Mouse (Mus musculus) thymus, postnatal 10 days (tissue): ENCODE results near the gene Nadsyn1.

ENCODE experiments used
- DNase-seq, 2 experiments: peaks; one replicate each; pipeline ENCODE4 v3.0.0; 2021; ENCODE audit warnings: low spot score in 2 of 2

The Nadsyn1 gene

DNA sequence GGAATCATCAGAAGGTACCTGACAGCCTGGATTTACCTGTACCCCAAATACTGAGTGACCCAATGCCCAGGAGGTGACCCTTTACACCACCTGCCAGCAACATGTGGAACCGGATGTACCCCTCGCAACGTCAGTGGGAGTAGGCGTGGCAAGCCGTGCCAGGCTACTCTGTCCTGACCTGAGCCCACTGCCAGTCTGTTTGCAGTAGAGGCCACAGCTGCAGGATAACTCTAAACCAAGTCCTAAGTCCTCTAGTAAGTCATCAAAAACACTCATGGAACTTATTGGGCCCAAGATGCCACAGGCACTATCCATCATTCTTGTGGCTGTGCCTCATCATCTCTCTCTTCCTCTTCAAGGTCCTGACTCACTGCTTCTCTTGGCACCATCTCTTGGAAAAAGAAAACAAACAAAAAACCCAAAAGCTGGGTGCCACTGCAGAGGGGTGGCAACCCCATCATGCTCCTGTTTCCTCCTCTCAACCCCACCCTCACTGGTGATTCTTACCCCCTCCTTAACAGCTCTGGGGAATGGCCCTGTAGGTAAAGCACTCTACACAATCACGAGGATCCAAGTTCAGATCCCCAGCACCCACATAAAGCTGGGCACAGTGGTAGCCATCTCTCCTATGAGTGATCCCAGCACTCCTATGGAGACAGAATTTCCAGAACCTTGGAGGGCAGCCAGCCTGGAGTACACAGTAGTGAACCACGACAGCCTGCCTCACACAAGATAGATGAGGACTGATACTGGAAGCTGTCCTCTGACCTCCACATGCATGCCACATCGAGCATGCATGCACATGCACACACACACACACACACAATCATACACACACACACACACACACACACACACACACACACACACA, 21.2 kb downstream of the Nadsyn1 start:
- no peak for DNase-seq

DNA sequence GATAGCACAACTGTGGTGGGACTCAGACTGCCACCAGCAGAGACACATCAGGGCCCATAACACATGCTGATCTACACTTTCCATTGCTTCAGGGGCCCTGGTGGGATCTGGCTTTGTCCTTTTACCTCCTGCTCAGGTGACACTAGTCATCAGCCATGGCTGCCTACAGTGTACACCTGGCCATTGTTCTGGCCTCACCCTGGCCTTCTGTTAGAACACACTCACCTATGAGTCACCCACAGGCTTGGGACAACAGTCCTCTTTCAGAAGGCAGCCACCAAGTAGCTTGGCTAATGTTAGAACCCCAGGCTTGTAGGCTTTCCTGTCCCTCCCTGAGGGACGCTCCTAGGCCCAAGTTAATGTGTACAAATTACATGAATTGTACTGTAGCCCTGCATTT, 21.9 kb downstream of the Nadsyn1 start:
- no peak for DNase-seq

DNA sequence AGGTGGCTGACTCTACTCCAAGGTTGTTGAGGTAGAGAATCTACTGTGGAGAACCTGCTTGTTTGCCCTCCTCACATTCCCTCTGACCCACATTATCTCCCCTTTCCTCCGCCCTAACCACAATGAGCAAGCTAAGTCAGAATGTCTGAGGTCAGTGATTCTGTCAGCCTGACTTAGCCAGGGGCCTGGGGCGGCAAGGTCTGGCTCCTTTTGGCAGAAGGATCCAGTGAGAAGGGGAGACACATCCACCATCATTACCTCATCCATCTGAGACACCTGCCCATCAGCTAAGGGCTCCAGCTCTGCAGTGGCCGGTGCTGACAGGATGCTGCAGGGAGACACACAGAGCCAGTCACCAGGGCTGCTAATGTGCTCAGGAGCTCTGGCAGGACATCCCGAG, 23.9 kb downstream of the Nadsyn1 start:
- DNase-seq: no peak

DNA sequence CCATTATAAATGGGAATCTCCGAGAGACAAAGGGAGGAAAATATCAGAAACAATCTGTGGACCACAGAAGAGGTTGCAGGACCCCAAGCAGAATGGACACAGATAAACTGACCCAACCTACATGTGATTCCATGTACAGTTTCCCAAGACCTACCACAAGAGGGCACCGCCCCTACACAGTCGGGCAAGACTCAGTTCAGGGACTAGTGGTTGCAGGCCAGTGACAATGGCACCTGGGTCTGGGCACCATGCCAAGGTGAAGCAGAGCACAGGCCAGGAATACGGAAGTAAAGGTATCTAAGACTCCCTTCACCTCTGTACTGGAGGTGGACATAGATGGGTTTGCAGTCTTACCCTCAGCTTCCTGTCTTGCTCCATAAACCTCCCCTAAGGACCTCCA, 29.5 kb downstream of the Nadsyn1 start:
- DNase-seq: peak in 1 of 2 experiments; percentile 57

DNA sequence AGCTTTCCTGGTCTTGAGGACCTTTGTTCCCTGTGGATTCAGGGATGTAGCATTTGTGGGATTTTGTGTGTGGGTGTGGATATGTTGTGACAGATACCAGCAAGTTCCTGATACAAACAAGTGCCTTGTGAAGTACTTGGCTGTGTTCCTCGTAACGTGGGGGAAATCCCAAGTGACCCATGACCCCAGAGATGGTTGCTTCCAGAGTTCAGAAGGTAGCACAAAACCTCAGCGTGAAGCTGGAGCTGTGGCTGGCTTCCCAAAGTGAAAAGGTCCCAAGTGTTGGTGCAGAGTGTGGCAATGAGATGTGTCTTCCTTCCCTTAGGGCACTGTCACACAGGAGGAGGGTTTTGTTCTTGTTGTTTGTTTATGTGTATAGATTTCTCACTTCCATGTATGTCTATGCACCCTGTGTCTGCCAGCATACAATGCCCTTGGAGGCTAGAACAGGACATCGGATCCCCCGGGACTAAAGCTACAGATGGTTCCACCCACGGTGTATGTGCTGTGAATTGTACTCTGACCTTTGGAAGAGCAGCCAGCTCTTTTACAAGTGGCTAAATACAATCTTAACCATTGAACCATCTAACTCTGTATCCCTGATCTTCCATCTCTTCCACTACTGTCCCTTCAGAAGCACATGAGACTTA, 30.2 kb downstream of the Nadsyn1 start:
- no peak for DNase-seq

DNA sequence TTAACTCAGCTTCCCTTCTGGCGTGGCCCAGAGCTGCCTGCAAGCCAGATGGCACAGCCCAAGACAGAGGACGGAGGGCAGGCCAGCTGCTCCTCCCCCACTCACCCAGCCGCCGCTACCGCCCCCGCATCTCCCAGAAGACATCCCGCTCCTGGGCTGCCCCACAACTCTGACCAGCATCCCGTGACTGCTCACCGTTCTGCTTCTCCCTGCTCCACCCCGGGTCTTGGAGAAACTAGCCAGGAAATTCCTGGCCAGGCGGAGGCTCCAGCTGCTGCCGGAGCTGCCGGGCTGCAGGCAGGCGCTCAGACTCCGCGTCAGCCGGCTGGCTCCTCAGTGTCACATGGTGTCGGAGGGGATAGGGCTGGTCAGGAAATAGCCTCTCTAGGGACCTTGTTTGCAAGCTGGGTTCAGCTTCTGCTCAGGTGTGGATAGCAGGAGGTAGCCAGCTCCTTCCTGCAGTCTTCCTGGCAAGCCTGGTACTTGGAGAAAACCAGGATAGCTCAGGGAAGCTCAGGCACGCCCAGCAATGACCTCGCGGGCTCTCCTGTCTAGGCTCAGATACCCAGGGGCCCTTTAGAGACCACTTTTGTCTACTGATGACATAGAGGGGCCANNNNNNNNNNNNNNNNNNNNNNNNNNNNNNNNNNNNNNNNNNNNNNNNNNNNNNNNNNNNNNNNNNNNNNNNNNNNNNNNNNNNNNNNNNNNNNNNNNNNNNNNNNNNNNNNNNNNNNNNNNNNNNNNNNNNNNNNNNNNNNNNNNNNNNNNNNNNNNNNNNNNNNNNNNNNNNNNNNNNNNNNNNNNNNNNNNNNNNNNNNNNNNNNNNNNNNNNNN, 38.4 kb downstream of the Nadsyn1 start, which contains the start of gene Mrgpre:
Gene Mrgpre, minus strand, starts transcription at position 505 of the 834 bp plus-strand sequence.
- peak; percentile 59 to 63 for DNase-seq

DNA sequence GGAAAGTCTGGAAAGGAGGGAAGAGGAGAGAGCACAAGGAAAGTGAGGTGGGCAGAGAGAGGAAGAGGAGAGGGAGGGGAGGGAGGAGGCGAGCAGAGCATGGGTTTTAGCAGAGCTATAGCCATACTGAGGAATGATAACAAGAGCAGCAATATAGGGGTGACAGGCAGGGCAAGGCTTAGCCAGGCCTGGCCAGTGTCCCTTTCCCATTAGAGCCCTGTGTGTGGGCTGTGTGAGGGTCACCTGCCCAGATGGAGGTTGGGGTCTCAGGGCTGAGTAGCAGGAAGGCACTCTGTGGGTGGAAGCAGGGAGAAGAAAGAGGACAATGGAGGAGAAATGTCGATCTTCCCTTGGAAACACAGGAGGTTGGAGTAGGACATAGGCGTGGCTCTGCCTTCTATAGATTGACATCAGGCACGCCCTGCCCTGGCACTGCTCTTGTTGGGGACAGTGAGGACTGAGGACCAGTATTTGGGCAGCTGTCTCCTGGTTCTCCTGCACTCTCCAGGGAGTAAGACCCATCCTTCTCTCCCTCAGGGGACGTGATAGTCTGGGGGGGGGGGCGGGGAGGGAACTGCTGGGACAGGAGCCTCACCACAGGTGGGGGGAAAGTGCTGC, 39.2 kb downstream of the Nadsyn1 start:
- DNase-seq: no peak

DNA sequence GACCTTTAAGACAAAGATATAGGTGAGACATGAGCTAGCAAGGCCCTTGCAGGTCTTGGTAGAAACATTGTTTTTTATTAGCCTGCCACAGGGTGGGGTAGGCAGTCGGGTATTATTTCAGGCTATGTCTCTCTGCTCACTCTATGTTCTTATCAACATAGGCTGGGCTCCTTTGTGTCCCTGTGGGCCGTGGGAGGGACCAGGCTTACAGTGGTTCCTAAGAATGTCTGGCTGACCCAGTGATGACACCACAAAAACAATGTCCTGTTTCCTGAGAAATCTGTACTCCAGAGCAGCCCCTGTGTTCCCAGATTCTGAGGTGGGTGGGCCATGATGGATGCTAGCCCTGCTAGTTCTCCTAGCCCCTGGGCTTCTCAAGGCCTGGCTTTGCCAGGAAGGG, 45.3 kb downstream of the Nadsyn1 start:
- no peak for DNase-seq

DNA sequence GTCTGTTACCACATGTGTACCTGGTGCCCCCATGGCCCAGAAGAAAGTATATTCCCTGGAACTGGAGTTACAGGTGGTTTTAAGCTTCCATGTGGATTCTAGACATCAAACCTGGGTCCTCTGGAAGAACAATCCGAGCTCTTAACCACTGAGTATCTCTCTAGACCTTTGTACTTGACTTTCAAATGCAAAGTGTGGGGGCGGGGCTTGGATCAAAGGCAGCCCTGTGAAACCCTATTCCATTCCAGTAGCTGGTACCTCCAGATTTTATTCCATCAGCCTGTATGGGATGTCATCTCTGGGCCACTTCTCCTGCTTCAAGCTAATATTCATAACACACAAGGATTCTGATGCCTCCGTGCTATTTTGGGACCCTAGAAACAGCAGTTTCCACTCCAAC, 46.5 kb downstream of the Nadsyn1 start:
- DNase-seq: no peak

DNA sequence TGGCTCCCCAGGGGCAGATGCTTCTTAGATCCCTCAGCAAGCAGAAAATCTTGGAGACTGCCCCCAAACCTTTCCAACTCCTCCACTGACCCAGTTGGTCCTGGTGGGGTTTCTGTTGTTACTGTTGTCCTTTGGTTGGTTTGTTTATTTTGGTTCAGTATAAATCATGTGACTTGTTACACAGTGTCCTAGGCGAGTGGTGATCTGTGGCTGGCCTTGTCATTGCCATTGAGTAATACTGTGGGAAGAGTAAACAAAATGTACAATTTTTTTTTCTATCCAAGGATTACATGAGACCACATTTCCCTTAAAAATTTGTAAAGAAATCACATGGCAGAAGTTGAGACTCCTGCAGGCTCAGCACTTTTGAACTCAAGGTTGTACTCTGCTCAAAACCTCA, 53.2 kb downstream of the Nadsyn1 start:
- no peak for DNase-seq

DNA sequence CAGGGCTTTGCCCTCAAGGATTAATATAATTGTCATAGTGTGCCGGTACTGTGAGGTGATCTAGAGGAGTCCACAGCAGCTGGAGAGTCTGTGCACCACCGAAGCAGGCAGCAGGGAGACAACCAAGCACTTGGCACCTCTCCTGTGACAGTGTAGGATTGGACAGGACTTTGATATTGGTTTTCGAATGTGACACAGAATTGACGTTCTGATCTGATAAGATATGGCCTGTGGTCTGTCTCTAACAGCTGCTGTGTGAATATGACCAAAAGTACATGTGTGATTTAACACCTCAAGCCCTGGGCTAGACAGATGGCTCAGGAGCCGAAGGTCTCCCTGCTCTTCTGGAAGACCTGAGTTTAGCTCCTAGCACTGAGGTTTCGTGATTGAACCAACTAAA, 54.4 kb downstream of the Nadsyn1 start:
- DNase-seq: no peak

DNA sequence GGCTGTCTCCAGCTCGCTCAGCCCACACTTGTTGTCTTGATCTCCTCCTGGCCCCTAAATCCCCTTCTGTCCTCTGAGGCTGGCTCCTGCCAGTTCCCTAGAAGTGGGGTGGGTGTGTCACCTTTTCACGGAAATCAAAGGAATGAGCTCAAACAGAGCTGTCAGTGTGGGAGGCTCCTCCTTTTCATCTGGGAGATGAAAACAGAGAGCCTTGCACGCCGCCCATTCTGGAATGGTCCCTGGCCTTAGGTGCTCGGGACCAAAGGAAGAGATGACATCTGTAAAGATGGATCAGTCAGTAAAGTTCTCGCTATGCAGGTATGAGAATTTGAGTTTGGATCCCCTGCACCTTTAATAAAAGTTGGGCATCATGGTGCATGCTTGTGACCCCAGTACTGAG, 55.8 kb downstream of the Nadsyn1 start, which contains the start of gene Mrgprg:
Gene Mrgprg, minus strand, starts transcription at position 101 of the 400 bp plus-strand sequence.
- no peak for DNase-seq

DNA sequence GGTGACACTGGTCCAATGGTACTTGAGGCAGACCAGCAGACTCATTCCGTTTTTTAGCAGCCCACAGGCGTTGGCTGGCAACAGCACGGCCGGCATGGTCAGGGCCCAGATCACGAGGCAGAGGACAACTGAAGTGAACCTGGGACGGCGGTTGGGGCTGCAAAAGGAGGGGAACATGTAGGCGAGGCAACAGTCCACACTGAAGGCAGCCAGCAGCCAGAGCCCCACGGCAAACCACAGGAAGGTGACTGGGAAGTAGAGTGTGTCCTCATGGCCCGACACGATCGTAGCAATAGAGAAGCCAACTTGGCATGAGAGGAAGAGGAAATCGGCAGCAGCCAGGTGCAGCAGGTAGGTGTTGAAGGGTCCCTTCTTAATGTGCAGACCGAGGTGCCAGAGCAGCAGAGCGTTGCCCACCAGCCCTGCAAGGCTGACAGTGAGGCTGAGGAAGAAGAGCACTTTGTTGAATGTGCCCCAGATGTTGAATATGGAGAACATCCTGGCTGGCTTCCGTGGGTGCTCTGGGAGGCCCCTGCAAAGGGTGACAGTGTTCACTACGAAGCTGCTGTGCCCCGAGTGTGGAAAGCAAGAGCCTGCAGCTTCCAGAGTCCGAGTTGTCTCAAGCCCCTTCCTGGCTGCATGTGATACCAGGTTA, 57.6 kb downstream of the Nadsyn1 start:
- DNase-seq: peak; percentile 49 to 55

DNA sequence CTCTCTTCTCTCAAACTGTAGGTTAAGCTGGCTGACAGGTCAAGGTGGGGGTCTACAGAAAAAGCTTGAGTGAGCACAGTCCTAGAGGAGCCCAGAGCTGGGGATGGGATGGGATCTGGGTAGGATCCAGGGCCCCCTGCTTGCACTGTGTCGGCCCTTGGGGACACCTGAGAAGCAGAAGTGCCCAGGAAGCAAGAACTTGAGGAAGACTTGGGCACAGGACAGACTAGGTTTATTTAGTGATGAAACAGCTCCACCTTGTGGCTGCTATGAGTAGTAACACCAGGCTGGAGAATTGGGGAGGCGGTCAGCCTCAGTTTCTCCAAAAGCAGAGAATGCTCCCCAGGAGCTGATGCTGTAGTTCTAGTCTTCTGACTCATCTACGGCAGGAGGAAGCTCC, 58.9 kb downstream of the Nadsyn1 start:
- DNase-seq: peak in 1 of 2 experiments; percentile 39

DNA sequence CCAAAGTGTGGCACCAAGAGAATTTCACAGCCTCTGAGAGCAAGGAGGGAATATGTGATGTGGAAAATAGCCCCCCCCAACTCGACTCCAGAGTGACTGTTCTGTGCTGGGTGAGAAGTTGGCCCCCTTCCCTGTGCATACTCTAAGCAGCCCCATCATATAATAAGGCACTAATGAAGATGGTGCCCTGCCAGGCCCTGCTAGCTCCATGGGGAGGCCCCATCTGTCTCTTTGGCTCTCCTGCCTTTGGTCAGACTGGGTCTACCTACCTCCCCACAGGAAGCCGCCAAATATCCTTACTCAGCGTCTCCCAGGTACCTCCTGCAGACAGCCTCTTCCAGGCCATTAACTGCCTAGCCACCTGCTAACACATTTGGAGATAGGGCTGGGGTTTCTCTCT, 63.7 kb downstream of the Nadsyn1 start:
- no peak for DNase-seq

DNA sequence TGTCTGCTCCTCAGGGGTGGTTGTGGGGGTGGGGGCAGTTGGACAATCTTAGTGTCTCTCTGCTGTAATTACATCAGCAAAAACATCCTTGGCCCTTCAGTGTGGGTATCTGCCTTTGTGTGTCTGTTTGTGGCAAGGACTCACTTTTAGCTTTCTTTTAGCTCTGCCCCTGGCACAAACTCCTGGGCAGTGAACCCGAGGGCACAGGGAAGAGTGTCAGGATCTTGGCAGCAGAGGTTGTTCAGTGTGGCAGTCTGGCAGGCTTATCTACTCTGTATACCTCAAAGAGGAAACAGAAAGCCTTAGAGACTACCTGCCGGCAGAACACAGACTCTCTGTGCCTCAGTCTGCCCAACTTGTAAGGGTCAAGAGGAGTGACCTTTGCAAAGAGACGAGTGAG, 65.0 kb downstream of the Nadsyn1 start:
- DNase-seq: no peak

DNA sequence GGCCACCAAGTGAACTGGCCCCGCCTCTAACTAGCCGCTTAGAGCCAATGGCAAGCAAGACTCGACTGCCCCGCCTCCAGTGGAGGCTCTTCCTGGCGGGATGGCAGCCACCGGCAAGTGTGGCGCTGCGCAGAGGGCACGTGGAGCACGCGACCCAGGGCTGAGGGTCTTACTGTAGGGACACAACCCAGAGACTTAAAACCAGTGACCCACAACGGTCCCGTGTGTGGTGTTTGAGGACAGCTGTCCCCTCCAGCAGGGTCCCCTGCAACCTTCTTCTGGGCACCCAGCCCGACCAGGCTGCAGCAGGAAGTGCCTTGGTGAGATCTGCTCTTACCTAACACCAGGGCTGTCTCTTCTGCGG, 65.6 kb downstream of the Nadsyn1 start:
- DNase-seq: peak; percentile 79 to 81

DNA sequence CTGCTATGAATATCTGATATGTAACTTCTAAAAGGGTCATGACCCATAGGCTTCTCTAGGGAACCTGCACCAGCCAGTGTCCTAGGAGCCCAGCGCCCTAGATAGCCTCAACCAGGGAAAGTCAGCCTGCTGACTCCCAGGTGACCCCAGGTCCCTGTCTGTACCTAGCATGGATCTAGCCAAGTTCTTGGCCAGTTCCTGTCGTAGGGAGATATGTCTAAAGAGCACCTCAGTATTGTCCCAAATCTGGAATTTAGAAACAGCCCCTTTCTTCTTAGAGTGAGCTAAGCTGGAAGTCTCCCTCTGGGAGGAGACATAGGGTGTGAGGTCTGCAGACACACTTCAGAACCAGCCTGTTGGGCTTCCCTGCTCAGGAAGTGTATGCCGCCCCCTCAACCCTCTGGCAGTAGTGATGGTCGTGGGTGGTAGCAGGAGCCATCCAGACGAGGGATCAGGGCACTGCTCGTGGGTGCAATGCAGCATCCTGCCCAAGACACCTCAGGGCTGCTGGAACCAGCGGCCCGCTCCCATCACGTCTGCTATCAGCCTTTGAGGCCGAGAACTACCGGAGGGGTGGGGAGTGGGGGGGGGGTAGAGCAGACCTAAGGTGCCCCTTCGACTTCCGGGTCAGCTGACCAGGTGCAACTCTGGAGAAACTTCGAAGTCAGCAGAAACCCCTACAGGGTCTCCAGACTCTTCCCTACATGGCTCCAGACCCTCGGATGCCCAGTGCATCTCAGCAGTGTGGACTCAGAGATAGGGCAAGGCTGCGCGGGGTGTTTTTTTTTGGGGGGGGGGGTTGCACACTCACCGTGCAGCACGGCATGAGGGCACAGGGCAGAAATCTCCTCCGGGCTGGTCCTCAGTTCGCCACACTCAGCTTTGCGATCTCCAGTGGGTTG, 66.3 kb downstream of the Nadsyn1 start, which contains the start of gene Osbpl5:
Gene Osbpl5, minus strand, starts transcription at position 861 of the 902 bp plus-strand sequence.
- DNase-seq: peak in 1 of 2 experiments; percentile 20

DNA sequence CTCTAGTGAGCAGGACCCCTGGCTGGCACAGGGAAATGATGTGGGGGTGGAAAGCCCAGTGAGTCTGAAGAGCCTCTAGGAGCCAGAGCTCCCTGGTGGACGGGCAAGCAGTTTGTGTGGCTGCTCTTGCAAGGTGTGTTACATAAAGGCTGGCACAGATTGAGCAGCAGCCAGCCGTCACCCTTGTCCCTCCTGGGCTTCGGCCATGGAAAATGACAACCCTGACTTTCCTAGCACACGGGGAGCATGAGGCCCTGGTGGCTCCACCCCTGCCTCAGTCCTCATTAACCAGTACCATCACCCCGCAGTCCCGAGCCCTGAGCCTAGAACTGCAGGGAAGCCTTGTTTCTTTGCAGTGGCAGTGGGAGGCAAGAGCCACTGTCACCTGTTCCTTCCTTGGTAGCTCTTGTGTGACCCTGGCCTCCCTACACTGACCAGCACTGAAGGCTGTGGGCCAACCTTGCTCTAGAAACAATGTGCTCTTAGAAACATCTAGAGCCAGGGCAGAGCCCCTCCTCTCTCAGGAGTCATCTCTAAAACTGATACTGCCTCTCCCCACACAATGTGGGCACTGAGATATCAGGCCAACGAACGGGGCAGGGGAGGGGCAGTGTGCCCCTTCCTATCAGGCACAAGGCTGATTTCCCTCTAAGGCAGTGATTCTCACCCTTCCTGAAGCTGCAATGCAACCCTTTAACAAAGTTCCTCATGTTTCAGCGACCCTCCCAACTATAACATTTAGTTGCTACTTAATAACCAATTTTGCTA, 67.1 kb downstream of the Nadsyn1 start:
- DNase-seq: no peak
